Mouse (Mus musculus) lung, embryonic 16.5 days (tissue): ENCODE data around the gene Ccdc33. TPM values are rescaled to one million over a fixed set of nuclear protein-coding genes. Genes with fewer than 3 reads are reported as not detected.

ENCODE experiments used
- ATAC-seq: fragments of 200-750 bp; cut with Nextera tagmentation; 2 replicates; pipeline ENCODE4 v1.8.0; 2017; ENCODE audit warnings: low read depth, mild to moderate bottlenecking, moderate library complexity
- H3K27ac ChIP-seq: fragments of 300-500 bp; sonication (generic); 2 replicates; pipeline ENCODE4 v1.5.1; 2014; ENCODE audit warnings: mild to moderate bottlenecking, control low read depth, low read length
- H3K27me3 ChIP-seq: fragments of 300-500 bp; sonication (generic); 2 replicates; pipeline ENCODE4 v1.6.1; 2014; ENCODE audit warnings: low read depth, low read length, mixed read lengths; ENCODE audit not compliant: control insufficient read depth, insufficient read depth
- H3K36me3 ChIP-seq: fragments of 300-500 bp; sonication (generic); 2 replicates; pipeline ENCODE4 v1.6.1; 2014; ENCODE audit warnings: low read length; ENCODE audit not compliant: control insufficient read depth, insufficient read depth
- H3K4me1 ChIP-seq: fragments of 300-500 bp; sonication (generic); replicated peaks from 2 replicates; pipeline ENCODE4 v1.6.1; 2014; ENCODE audit warnings: low read length, mixed read lengths; ENCODE audit not compliant: control insufficient read depth, insufficient read depth
- H3K4me2 ChIP-seq: fragments of 300-500 bp; sonication (generic); 2 replicates; pipeline ENCODE4 v1.6.1; 2014; ENCODE audit warnings: low read depth, low read length, control low read depth
- H3K4me3 ChIP-seq: fragments of 300-500 bp; sonication (generic); 2 replicates; pipeline ENCODE4 v1.5.1; 2014; ENCODE audit warnings: mild to moderate bottlenecking, low read length, control low read depth
- H3K9ac ChIP-seq: fragments of 300-500 bp; sonication (generic); 2 replicates; pipeline ENCODE4 v1.6.1; 2014; ENCODE audit warnings: low read length, control low read depth
- H3K9me3 ChIP-seq: fragments of 300-500 bp; sonication (generic); 2 replicates; pipeline ENCODE4 v1.6.1; 2016; ENCODE audit warnings: low read length; ENCODE audit not compliant: control insufficient read depth
- WGBS: fragments of 180-500 bp; shearing (Covaris S2); extraction: QIAGEN DNeasy Blood & Tissue Kit; methylation state at CpG from one replicate; pipeline ENCODE4 v1.1.7; 2014; 5-methylcytosine and 5-hydroxymethylcytosine counted together
- polyA plus RNA-seq: library from polyadenylated mRNA; unstranded; fragments of >200 nt; fragmentation: Nextera tagmentation; extraction: Ambion mirVana; gene quantifications from 2 replicates; pipeline ENCODE4 v1.2.1, GENCODE M21; 2015

The Ccdc33 gene
- polyA plus RNA-seq, 1 experiment from 2014 or later: 0.68 TPM

DNA sequence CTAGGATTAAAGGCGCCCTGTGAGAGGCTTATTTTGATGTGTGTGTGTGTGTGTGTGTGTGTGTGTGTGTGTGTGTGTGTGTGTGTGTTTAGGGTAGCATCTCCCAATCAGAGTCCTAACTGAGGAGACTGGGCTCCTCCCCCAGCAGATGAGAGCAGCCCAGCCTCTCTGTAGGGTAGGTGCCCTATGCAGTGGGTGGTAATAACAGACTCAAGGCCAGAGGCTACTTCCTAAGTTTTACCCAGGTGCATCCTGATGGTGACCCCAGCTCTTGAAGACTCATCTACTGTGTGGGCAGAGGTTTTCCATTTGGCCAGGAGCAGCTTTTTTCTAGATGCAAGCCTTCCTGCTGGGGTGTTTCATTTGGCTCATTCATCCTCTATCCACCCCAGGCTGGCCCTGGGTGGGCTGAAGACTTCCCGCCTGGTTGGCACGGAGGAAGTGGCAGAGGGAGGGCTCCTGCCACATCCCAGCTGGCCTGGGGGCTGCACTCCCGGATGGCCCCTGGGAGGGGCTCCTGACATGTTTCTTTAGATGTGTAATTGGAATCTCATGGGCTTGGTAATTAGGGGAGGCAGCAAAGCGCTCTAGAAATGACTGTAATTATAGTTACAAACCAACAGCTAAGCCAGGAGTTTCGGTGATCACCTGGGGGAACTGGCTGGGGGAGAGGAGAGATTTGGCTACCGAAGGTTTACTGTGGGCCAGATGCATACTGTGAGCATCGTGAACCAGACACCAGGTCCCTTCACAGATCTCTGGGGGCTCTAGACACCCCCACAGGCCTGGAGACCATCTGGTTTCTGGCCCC is 125.6 kb downstream of the Ccdc33 start:
- Histone ChIP-seq H3K27me3 (peaks cover 8% of the 10 kb centered on the region), H3K4me3 (no peak overlapping the region), H3K4me2 (no peak overlapping the region), H3K9ac (0 out of 2 replicates have a peak overlapping the region, but pooled peaks have one; percentile 3), H3K9me3 (no peaks in the 10 kb centered on the region), H3K27ac (peak overlapping the region; percentile 52), H3K4me1 (peaks cover 5% of the 10 kb centered on the region), H3K36me3 (no peaks in the 10 kb centered on the region)
- 56% methylated on average over 8 of the region's 8 CpGs for WGBS
- peak; percentile 46; the same call in 1 of the 2 replicates for ATAC-seq

DNA sequence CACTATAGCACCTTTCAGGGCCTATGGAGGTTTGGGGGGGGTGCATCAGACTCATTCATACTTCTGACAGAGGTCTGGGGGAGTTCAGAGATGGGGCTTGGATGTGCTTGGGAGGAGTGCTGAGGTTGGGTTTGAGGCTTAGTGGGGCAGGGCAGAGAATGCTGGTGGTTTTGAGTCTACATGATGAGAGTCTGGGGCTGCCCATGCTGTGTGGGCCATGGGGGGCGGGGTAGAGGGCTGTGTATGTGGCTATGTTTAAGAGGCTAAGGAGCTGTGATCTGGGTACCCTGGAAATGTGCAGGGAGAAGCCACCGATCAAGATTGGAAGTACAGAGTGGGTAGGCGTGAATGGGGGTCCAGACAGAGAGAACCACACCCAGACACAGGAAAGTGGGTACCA is 126.6 kb downstream of the Ccdc33 start:
- Histone ChIP-seq H3K9me3 (no peaks in the 10 kb centered on the region), H3K4me1 (no peaks in the 10 kb centered on the region), H3K4me2 (no peak overlapping the region), H3K27me3 (peaks cover 4% of the 10 kb centered on the region), H3K27ac (no peak overlapping the region), H3K36me3 (no peaks in the 10 kb centered on the region), H3K4me3 (no peak overlapping the region), H3K9ac (no peak overlapping the region)
- no peak for ATAC-seq
- 74% methylated on average over 3 of the region's 3 CpGs for WGBS

DNA sequence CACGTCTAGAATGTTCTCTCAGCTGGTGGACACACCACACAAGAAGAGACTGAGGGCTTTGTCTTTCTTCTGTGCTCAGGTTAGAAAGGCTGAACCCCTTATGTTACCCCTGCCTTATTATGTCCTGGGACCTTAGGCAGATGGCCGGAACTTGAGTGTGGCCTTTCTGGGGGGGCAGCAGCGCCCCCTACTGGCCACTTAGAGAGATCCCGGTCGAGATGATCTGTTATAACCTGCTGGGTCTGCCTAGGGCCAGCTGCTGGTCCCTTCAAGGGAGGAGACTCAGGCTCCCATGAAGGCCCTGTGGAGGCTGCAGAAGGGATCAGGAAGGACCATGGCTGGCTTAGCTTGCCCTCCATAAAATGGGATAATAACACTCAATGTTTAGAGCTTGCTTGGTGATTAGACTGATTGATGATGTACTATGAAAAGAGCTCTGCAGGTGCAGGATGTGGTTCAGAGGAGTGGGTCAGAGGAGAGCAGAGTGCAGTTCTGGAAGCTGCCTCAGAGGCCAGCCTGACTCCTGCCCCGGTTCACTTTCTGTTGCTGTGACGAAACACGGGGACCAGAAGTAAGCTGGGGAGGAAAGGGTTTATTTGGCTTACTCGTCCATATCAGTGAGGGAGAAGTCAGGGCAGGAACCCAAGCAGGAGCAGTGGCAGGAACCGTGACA is 128.0 kb downstream of the Ccdc33 start:
- H3K27ac ChIP-seq: no peak overlapping the region
- H3K4me3 ChIP-seq: no peak overlapping the region
- H3K4me2 ChIP-seq: no peak overlapping the region
- WGBS: 21% methylated on average over 10 of the region's 10 CpGs
- no peaks in the 10 kb centered on the region for H3K9me3 ChIP-seq
- ATAC-seq: no peak
- H3K36me3 ChIP-seq: no peaks in the 10 kb centered on the region
- H3K9ac ChIP-seq: no peak overlapping the region
- H3K4me1 ChIP-seq: no peaks in the 10 kb centered on the region
- no peaks in the 10 kb centered on the region for H3K27me3 ChIP-seq

DNA sequence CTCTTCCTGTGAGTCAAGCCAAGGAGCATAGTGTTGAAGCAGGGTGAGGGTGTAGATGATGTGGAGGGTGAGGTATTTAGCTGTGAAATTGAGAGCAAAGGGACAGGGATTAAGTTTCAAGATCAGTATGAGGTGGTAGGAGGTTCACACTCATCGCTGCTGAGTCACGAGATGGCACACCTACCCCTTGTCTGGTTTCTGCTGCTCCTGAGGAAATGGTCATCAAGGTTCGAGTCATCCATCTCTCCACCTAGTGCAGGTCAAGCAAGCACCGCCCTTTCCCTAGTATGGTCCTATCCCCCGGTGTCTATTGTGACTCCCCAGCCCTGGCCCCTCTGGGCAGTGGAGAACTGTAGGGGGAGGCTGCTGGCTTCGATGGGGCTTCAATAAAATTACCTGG is 129.3 kb downstream of the Ccdc33 start:
- no peaks in the 10 kb centered on the region for H3K4me1 ChIP-seq

DNA sequence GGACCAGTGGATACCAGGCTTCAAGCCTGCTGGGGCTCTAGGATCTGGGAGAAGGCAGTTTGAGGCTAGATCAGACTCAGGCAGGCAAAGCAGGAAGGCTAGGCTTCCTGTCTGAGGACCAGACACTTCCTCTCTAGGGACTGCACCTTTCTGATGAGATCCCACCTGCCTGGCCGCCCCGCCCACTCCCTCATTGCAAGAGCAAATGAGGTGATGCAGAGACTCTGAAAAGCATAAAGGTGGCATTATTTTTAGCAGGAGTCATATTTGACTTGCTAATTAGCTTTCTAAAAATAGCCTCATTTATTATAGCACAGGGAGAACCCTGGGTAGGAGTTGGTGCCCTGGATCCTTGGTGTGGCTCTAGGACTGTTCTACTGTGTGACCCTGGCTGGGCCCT is 130.5 kb downstream of the Ccdc33 start:
- H3K9ac ChIP-seq: no peak overlapping the region
- no peak overlapping the region for H3K27ac ChIP-seq
- H3K36me3 ChIP-seq: no peaks in the 10 kb centered on the region
- no peaks in the 10 kb centered on the region for H3K4me1 ChIP-seq
- 80% methylated on average over 2 of the region's 2 CpGs for WGBS
- no peak overlapping the region for H3K4me3 ChIP-seq
- H3K4me2 ChIP-seq: no peak overlapping the region
- no peak for ATAC-seq
- H3K9me3 ChIP-seq: no peaks in the 10 kb centered on the region
- no peaks in the 10 kb centered on the region for H3K27me3 ChIP-seq

More for the DNA sequence above, 129.3 kb downstream of the Ccdc33 start:
- H3K9ac ChIP-seq: no peak overlapping the region
- no peaks in the 10 kb centered on the region for H3K27me3 ChIP-seq
- no peaks in the 10 kb centered on the region for H3K36me3 ChIP-seq
- ATAC-seq: no peak
- no peaks in the 10 kb centered on the region for H3K9me3 ChIP-seq
- 83% methylated on average over 6 of the region's 6 CpGs for WGBS
- no peak overlapping the region for H3K4me2 ChIP-seq
- H3K27ac ChIP-seq: no peak overlapping the region
- H3K4me3 ChIP-seq: no peak overlapping the region

DNA sequence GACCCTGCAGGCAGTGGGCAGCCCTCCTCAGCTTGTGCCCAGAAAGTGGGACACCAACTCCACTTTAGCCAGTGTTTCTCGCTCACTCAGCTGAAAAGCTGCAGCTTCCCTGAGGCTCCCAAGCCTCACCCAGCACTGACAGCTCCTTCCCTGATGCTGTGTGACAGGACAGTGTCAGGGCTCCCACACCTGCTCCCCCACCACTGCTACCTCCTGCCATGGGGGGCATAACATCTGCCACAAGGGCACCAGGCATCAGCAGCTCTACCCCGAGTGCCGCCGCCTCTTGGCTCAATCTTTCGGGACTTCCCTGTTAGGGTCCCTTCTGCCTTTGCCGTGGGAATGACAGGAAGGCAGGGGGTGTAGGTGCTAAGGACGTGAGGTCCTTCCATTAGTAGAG is 132.3 kb downstream of the Ccdc33 start:
- no peaks in the 10 kb centered on the region for H3K36me3 ChIP-seq
- WGBS: 51% methylated on average over 7 of the region's 7 CpGs

DNA sequence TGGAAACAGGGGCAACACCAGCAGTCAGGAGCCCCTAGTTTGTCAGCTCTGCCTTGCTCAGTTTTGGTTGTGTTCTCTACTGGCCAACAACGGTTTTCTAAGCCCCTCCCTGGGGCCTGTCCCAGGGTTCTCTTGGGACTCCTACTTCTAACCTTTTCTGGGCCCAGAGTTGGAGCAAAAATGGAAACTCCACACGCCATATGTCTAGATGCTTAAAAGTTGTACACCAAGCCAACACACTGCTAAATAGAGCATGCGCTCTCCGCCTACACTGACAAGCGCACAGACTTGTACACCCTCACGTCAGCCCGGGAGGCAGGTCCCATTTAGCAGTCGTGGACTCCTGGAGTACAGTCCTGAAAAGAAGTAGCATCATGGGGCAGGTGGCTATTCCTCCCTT is 133.3 kb downstream of the Ccdc33 start:
- Histone ChIP-seq H3K4me3 (no peak overlapping the region), H3K4me1 (no peaks in the 10 kb centered on the region), H3K27ac (no peak overlapping the region), H3K27me3 (no peaks in the 10 kb centered on the region), H3K36me3 (no peaks in the 10 kb centered on the region), H3K9ac (no peak overlapping the region), H3K9me3 (no peaks in the 10 kb centered on the region), H3K4me2 (no peak overlapping the region)
- WGBS: 85% methylated on average over 8 of the region's 8 CpGs
- no peak for ATAC-seq

More for the DNA sequence above, 132.3 kb downstream of the Ccdc33 start:
- no peak overlapping the region for H3K27ac ChIP-seq
- no peak overlapping the region for H3K9ac ChIP-seq
- H3K27me3 ChIP-seq: no peaks in the 10 kb centered on the region
- ATAC-seq: no peak
- no peak overlapping the region for H3K4me2 ChIP-seq
- no peak overlapping the region for H3K4me3 ChIP-seq
- no peaks in the 10 kb centered on the region for H3K9me3 ChIP-seq
- no peaks in the 10 kb centered on the region for H3K4me1 ChIP-seq

DNA sequence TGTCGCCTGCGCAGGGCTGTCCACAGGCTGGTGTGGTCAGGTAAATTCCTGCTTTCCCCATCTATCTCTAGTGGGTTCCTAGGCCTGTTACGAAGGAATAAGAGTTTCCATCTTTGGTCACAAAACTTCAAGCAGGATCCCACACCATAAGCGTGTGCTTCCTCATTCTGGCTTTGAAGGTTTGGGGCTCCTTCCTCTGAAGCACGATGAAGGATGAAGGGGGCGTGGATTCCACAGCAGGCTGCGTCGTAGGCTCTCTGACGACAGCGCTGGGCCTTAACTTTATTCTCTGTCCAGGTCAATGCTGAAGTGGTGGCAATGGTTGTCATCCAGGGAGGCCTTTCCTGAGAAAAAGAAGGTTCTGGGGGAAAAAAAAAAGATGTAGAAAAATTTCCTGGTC is 138.1 kb downstream of the Ccdc33 start:
- Histone ChIP-seq H3K9ac (no peak overlapping the region), H3K4me3 (no peak overlapping the region), H3K4me1 (no peaks in the 10 kb centered on the region), H3K36me3 (no peaks in the 10 kb centered on the region), H3K27me3 (no peaks in the 10 kb centered on the region), H3K4me2 (no peak overlapping the region), H3K9me3 (no peaks in the 10 kb centered on the region), H3K27ac (no peak overlapping the region)
- no peak for ATAC-seq
- 72% methylated on average over 10 of the region's 10 CpGs for WGBS

DNA sequence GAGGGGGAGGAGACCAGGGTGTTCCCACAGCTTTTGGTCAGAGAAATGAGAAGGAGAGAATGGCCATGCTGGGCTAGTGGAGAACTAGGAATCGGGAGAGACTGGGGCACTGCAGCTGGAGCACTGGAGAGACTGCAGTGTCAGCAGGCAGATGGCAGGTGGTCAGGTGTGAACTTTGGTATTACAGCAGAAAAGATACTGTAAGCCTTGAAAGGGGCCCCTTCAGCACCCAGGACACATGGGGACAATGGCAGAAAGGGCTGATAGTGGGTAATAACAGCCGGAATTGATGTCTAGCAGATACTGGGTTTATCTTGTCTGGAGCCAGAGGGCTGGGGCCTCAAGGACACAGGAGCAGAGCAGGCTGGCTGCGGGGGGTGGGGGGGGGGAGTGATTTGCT is 139.8 kb downstream of the Ccdc33 start:
- H3K36me3 ChIP-seq: no peaks in the 10 kb centered on the region
- no peak overlapping the region for H3K9ac ChIP-seq
- no peak overlapping the region for H3K4me2 ChIP-seq
- H3K4me3 ChIP-seq: no peak overlapping the region
- 53% methylated on average over 3 of the region's 3 CpGs for WGBS
- ATAC-seq: no peak
- H3K4me1 ChIP-seq: no peaks in the 10 kb centered on the region
- no peaks in the 10 kb centered on the region for H3K9me3 ChIP-seq
- no peaks in the 10 kb centered on the region for H3K27me3 ChIP-seq
- no peak overlapping the region for H3K27ac ChIP-seq
